Mouse (Mus musculus): ENCODE results near the gene Tbx18. TPM values are rescaled to one million over a fixed set of nuclear protein-coding genes. Genes with fewer than 3 reads are reported as not detected.

The Tbx18 gene
- total RNA-seq, 2 experiments from 2014 or later, result 5.1 to 7.8 TPM

GRCm38 (mm10) chr9:87728107-87728506, 3.0 kb downstream of the Tbx18 start:
- DNase-seq, result no peak
- intact Hi-C loops (cut with DNase I), result no loop called here

GRCm38 (mm10) chr9:87727155-87727953, 3.7 kb downstream of the Tbx18 start:
- intact Hi-C loops (cut with DNase I), result no loop called here
- DNase-seq, result no peak

GRCm38 (mm10) chr9:87721793-87722192, 9.3 kb downstream of the Tbx18 start:
- intact Hi-C loops (cut with DNase I), result no loop called here
- no peak for DNase-seq

GRCm38 (mm10) chr9:87710360-87710759, 20.7 kb downstream of the Tbx18 start:
- DNase-seq, result no peak
- intact Hi-C loops (cut with DNase I), result no loop called here

- intact Hi-C loops (cut with DNase I), result loop anchor here (1.0 to 10.0 kb wide), 2 partner anchors 367 to 514 kb away; no protein-coding TSS in a partner anchor
- DNase-seq, result peak; percentile 77 to 84
These were observed 22.9 kb downstream of the Tbx18 start for GRCm38 (mm10) chr9:87708151-87708550.

- intact Hi-C loops (cut with DNase I), result loop anchor here (10.0 kb wide), 1 partner anchor 373 kb away; no protein-coding TSS in a partner anchor
- no peak for DNase-seq
These were observed 28.8 kb downstream of the Tbx18 start for GRCm38 (mm10) chr9:87702267-87702666.

GRCm38 (mm10) chr9:87686981-87687380, 44.1 kb downstream of the Tbx18 start:
- intact Hi-C loops (cut with DNase I), result no loop called here
- no peak for DNase-seq

- DNase-seq, result no peak
- intact Hi-C loops (cut with DNase I), result no loop called here
These were observed 48.8 kb downstream of the Tbx18 start for GRCm38 (mm10) chr9:87682247-87682646.

All from heart, postnatal 14 days (tissue).